Mouse (Mus musculus) limb, embryonic 14.5 days (tissue): Measurements from ENCODE around the gene Aire. TPM values are rescaled to one million over a fixed set of nuclear protein-coding genes. Genes with fewer than 3 reads are reported as not detected.
"Not testable (repeated sequence)": the region's sequence is repeated elsewhere in the genome, so short reads cannot be mapped to it uniquely, and the experiment has no call there.

Experiments
- ATAC-seq: fragments of 200-750 bp; cut with Nextera tagmentation; 2 replicates; pipeline ENCODE4 v1.8.0; 2017; ENCODE audit warnings: low read depth, moderate number of reproducible peaks, moderate TSS enrichment; ENCODE audit not compliant: low FRiP score
- DNase-seq: peaks from one replicate; pipeline ENCODE4 v3.0.0-alpha.2; 2015; ENCODE audit warnings: low spot score
- H3K27ac ChIP-seq: fragments of 300-500 bp; sonication (generic); replicated peaks from 2 replicates; pipeline ENCODE4 v1.5.1; 2014; ENCODE audit warnings: low read depth, mild to moderate bottlenecking, low read length, moderate library complexity, mixed read lengths
- H3K27me3 ChIP-seq: fragments of 300-500 bp; sonication (generic); 2 replicates; pipeline ENCODE4 v1.6.1; 2014; ENCODE audit warnings: low read length, mixed read lengths; ENCODE audit not compliant: control insufficient read depth, insufficient read depth
- H3K36me3 ChIP-seq: fragments of 300-500 bp; sonication (generic); 2 replicates; pipeline ENCODE4 v1.6.1; 2014; ENCODE audit warnings: mild to moderate bottlenecking, low read length, moderate library complexity, mixed read lengths; ENCODE audit not compliant: control insufficient read depth, insufficient read depth
- H3K4me1 ChIP-seq: fragments of 300-500 bp; sonication (generic); 2 replicates; pipeline ENCODE4 v1.6.1; 2014; ENCODE audit warnings: antibody characterized with exemption, low read length, mixed read lengths; ENCODE audit not compliant: control insufficient read depth, insufficient read depth
- H3K4me2 ChIP-seq: fragments of 300-500 bp; sonication (generic); replicated peaks from 2 replicates; pipeline ENCODE4 v1.6.1; 2014; ENCODE audit warnings: low read depth, mild to moderate bottlenecking, low read length, moderate library complexity; ENCODE audit not compliant: severe bottlenecking
- H3K4me3 ChIP-seq: fragments of 300-500 bp; sonication (generic); replicated peaks from 2 replicates; pipeline ENCODE4 v1.5.1; 2014; ENCODE audit warnings: low read length
- H3K9ac ChIP-seq: fragments of 300-500 bp; sonication (generic); 2 replicates; pipeline ENCODE4 v1.6.1; 2014; ENCODE audit warnings: mild to moderate bottlenecking, low read depth, low read length, moderate library complexity; ENCODE audit not compliant: severe bottlenecking
- H3K9me3 ChIP-seq: fragments of 300-500 bp; sonication (generic); 2 replicates; pipeline ENCODE4 v1.6.1; 2016; ENCODE audit warnings: low read length; ENCODE audit not compliant: control insufficient read depth
- POLR2A ChIP-seq: fragments of 200-500 bp; IDR thresholded peaks from 2 replicates; pipeline ENCODE4 v1.8.0; 2012; ENCODE audit warnings: inconsistent platforms, mild to moderate bottlenecking, moderate library complexity, borderline replicate concordance; ENCODE audit not compliant: insufficient read depth, insufficient read length; ENCODE audit errors: extremely low read depth
- WGBS: fragments of 180-500 bp; shearing (Covaris S2); extraction: QIAGEN DNeasy Blood & Tissue Kit; methylation state at CpG from one replicate; pipeline ENCODE4 v1.1.7; 2014; 5-methylcytosine and 5-hydroxymethylcytosine counted together
- polyA plus RNA-seq, 2 experiments: library from polyadenylated mRNA; depleted of rRNA in 1 of 2; stranded (reverse) in 1 of 2; unstranded in 1 of 2; fragments of >200 nt; fragmentation: Nextera tagmentation in 1 of 2; extraction: Ambion mirVana in 1 of 2; gene quantifications; 2 replicates each; pipeline versions ENCODE4 v1.2.1 to v1.2.3; 2012 to 2014

Gene Aire
- polyA plus RNA-seq, 2 experiments, result 0.28 to 4.3 TPM

GRCm38 (mm10) chr10:78019291-78019690 lies 24.1 kb downstream of the Aire start:
- ATAC-seq, result no peak
- WGBS, result 80% methylated on average over 4 of the region's 4 CpGs
- TF ChIP-seq POLR2A, result no peak

GRCm38 (mm10) chr10:78018797-78019203 lies 24.6 kb downstream of the Aire start:
- no peak overlapping the region for H3K27ac ChIP-seq
- WGBS, result 22% methylated on average over 19 of the region's 19 CpGs
- H3K9me3 ChIP-seq, result no peaks in the 10 kb centered on the region
- H3K4me3 ChIP-seq, result peak overlapping the region; percentile 26
- no peaks in the 10 kb centered on the region for H3K36me3 ChIP-seq
- TF ChIP-seq POLR2A, result no peak
- no peak overlapping the region for H3K9ac ChIP-seq
- H3K4me1 ChIP-seq, result no peaks in the 10 kb centered on the region
- H3K27me3 ChIP-seq, result no peaks in the 10 kb centered on the region
- peak; percentile 82 for DNase-seq
- ATAC-seq, result peak; percentile 82
- peak overlapping the region; percentile 58 for H3K4me2 ChIP-seq

More at GRCm38 (mm10) chr10:78019291-78019690, 24.1 kb downstream of the Aire start:
- H3K36me3 ChIP-seq, result no peaks in the 10 kb centered on the region
- H3K9me3 ChIP-seq, result no peaks in the 10 kb centered on the region
- no peak overlapping the region for H3K4me2 ChIP-seq
- H3K27ac ChIP-seq, result no peak overlapping the region
- no peak for DNase-seq
- no peak overlapping the region for H3K9ac ChIP-seq
- no peaks in the 10 kb centered on the region for H3K27me3 ChIP-seq
- H3K4me1 ChIP-seq, result no peaks in the 10 kb centered on the region
- no peak overlapping the region for H3K4me3 ChIP-seq

- Histone ChIP-seq H3K9ac (no peak overlapping the region), H3K27me3 (no peaks in the 10 kb centered on the region), H3K36me3 (no peaks in the 10 kb centered on the region), H3K4me1 (no peaks in the 10 kb centered on the region), H3K9me3 (no peaks in the 10 kb centered on the region), H3K4me3 (no peak overlapping the region), H3K27ac (no peak overlapping the region), H3K4me2 (no peak overlapping the region)
- DNase-seq, result no peak
- 55% methylated on average over 5 of the region's 5 CpGs for WGBS
- no peak for ATAC-seq
- TF ChIP-seq POLR2A, result no peak
Measured at GRCm38 (mm10) chr10:78016366-78016765, 27.0 kb downstream of the Aire start.

- 0 out of 2 replicates have a peak, but pooled peaks cover 2% of the 10 kb centered on the region for H3K4me1 ChIP-seq
- no peak overlapping the region for H3K9ac ChIP-seq
- 97% methylated on average over 1 of the region's 1 CpGs for WGBS
- H3K4me2 ChIP-seq, result no peak overlapping the region
- ATAC-seq (no peak), DNase-seq (no peak)
- no peak overlapping the region for H3K27ac ChIP-seq
- TF ChIP-seq POLR2A, result no peak
- no peaks in the 10 kb centered on the region for H3K9me3 ChIP-seq
- H3K36me3 ChIP-seq, result no peaks in the 10 kb centered on the region
- no peak overlapping the region for H3K4me3 ChIP-seq
- H3K27me3 ChIP-seq, result no peaks in the 10 kb centered on the region
Measured at GRCm38 (mm10) chr10:78015489-78015888, 27.9 kb downstream of the Aire start.

GRCm38 (mm10) chr10:78012661-78013495 lies 30.5 kb downstream of the Aire start:
- DNase-seq, result no peak
- Histone ChIP-seq H3K36me3 (no peaks in the 10 kb centered on the region), H3K4me1 (peaks cover 11% of the 10 kb centered on the region), H3K4me2 (no peak overlapping the region), H3K9ac (no peak overlapping the region), H3K4me3 (no peak overlapping the region), H3K27me3 (no peaks in the 10 kb centered on the region), H3K9me3 (no peaks in the 10 kb centered on the region), H3K27ac (no peak overlapping the region)
- no peak for ATAC-seq
- TF ChIP-seq POLR2A, result no peak
- WGBS, result 90% methylated on average over 18 of the region's 18 CpGs

GRCm38 (mm10) chr10:78011116-78011515 lies 32.3 kb downstream of the Aire start:
- not testable (repeated sequence) for H3K27ac ChIP-seq, H3K27me3 ChIP-seq, H3K4me3 ChIP-seq, H3K36me3 ChIP-seq, H3K4me2 ChIP-seq, ATAC-seq, H3K9ac ChIP-seq, DNase-seq, H3K9me3 ChIP-seq
- WGBS, result 94% methylated on average over 5 of the region's 5 CpGs
- H3K4me1 ChIP-seq, result peaks cover 23% of the 10 kb centered on the region
